Mouse (Mus musculus): ENCODE results near the gene Tead3. TPM values are rescaled to one million over a fixed set of nuclear protein-coding genes. Genes with fewer than 3 reads are reported as not detected.

Tead3 gene
- polyA plus RNA-seq, 1 experiment from 2014 or later, result 15.4 TPM

- Histone ChIP-seq H3K9ac (peak overlapping the region; percentile 76), H3K9me3 (no peaks in the 10 kb centered on the region), H3K27ac (peak overlapping the region; percentile 98), H3K27me3 (no peaks in the 10 kb centered on the region), H3K4me3 (peak overlapping the region; percentile 90), H3K36me3 (no peaks in the 10 kb centered on the region), H3K4me1 (peaks cover 37% of the 10 kb centered on the region), H3K4me2 (replicated peaks) (peak overlapping the region; percentile 93)
- no peak for ATAC-seq (ENCODE audit: low FRiP score, low read depth)
- WGBS, result 18% methylated on average over 11 of the region's 11 CpGs
Measured at GRCm38 (mm10) chr17:28352018-28352417, 1.4 kb upstream of the Tead3 start.

GRCm38 (mm10) chr17:28351353-28351890, 805 bp upstream of the Tead3 start:
- peak overlapping the region; percentile 76 for H3K9ac ChIP-seq
- peak overlapping the region; percentile 98 for H3K27ac ChIP-seq
- peaks cover 43% of the 10 kb centered on the region for H3K4me1 ChIP-seq
- H3K36me3 ChIP-seq, result no peaks in the 10 kb centered on the region
- 1% methylated on average over 29 of the region's 29 CpGs for WGBS
- H3K4me2 ChIP-seq (replicated peaks), result peak overlapping the region; percentile 93
- peak; percentile 4; the same call in 1 of the 2 replicates for ATAC-seq (ENCODE audit: low FRiP score, low read depth)
- no peaks in the 10 kb centered on the region for H3K27me3 ChIP-seq
- H3K9me3 ChIP-seq, result no peaks in the 10 kb centered on the region
- peak overlapping the region; percentile 90 for H3K4me3 ChIP-seq

- Histone ChIP-seq H3K9ac (peak overlapping the region; percentile 99), H3K27me3 (no peaks in the 10 kb centered on the region), H3K36me3 (no peaks in the 10 kb centered on the region), H3K4me3 (peak overlapping the region; percentile 90), H3K27ac (peak overlapping the region; percentile 97), H3K4me2 (replicated peaks) (peak overlapping the region; percentile 93), H3K9me3 (no peaks in the 10 kb centered on the region), H3K4me1 (peaks cover 57% of the 10 kb centered on the region)
- under 1% methylated on average over 53 of the region's 54 CpGs for WGBS
- peak; percentile 34; the same call in 1 of the 2 replicates for ATAC-seq (ENCODE audit: low FRiP score, low read depth)
Measured at GRCm38 (mm10) chr17:28349901-28350465, 634 bp downstream of the Tead3 start.

- H3K36me3 ChIP-seq, result no peaks in the 10 kb centered on the region
- peaks cover 63% of the 10 kb centered on the region for H3K4me1 ChIP-seq
- H3K4me3 ChIP-seq, result peak overlapping the region; percentile 90
- no peaks in the 10 kb centered on the region for H3K27me3 ChIP-seq
- peak overlapping the region; percentile 93 for H3K4me2 ChIP-seq (replicated peaks)
- H3K9ac ChIP-seq, result peak overlapping the region; percentile 99
- WGBS, result 8% methylated on average over 13 of the region's 13 CpGs
- no peak for ATAC-seq (ENCODE audit: low FRiP score, low read depth)
- no peaks in the 10 kb centered on the region for H3K9me3 ChIP-seq
- H3K27ac ChIP-seq, result peak overlapping the region; percentile 97
Measured at GRCm38 (mm10) chr17:28349264-28349880, 1.2 kb downstream of the Tead3 start.

- no peaks in the 10 kb centered on the region for H3K36me3 ChIP-seq
- 38% methylated on average over 6 of the region's 6 CpGs for WGBS
- no peaks in the 10 kb centered on the region for H3K9me3 ChIP-seq
- no peaks in the 10 kb centered on the region for H3K27me3 ChIP-seq
- H3K4me2 ChIP-seq (replicated peaks), result peak overlapping the region; percentile 93
- peak overlapping the region; percentile 99 for H3K9ac ChIP-seq
- peak overlapping the region; percentile 90 for H3K4me3 ChIP-seq
- no peak for ATAC-seq (ENCODE audit: low FRiP score, low read depth)
- peaks cover 75% of the 10 kb centered on the region for H3K4me1 ChIP-seq
- H3K27ac ChIP-seq, result no peak overlapping the region
Measured at GRCm38 (mm10) chr17:28348211-28348610, 2.4 kb downstream of the Tead3 start.

- Histone ChIP-seq H3K27me3 (no peaks in the 10 kb centered on the region), H3K4me2 (replicated peaks) (peak overlapping the region; percentile 93), H3K4me3 (no peak overlapping the region), H3K9ac (no peak overlapping the region; the same call in 1 of the 2 replicates), H3K27ac (0 out of 2 replicates have a peak overlapping the region, but pooled peaks have one; percentile 39), H3K9me3 (no peaks in the 10 kb centered on the region), H3K4me1 (peaks cover 83% of the 10 kb centered on the region), H3K36me3 (no peaks in the 10 kb centered on the region)
- no peak for ATAC-seq (ENCODE audit: low FRiP score, low read depth)
- 82% methylated on average over 10 of the region's 10 CpGs for whole genome bisulfite sequencing
Measured at GRCm38 (mm10) chr17:28347327-28347726, 3.3 kb downstream of the Tead3 start.

- WGBS, result 3% methylated on average over 10 of the region's 10 CpGs
- H3K4me1 ChIP-seq, result peaks cover 86% of the 10 kb centered on the region
Measured at GRCm38 (mm10) chr17:28345882-28346281, 4.7 kb downstream of the Tead3 start.

GRCm38 (mm10) chr17:28345271-28345721, 5.3 kb downstream of the Tead3 start:
- peak overlapping the region; percentile 61 for H3K4me2 ChIP-seq (replicated peaks)
- H3K9me3 ChIP-seq, result no peaks in the 10 kb centered on the region
- ATAC-seq (ENCODE audit: low FRiP score, low read depth), result no peak
- 12% methylated on average over 8 of the region's 8 CpGs for WGBS
- H3K9ac ChIP-seq, result peak overlapping the region; percentile 53; the same call in 1 of the 2 replicates
- H3K27me3 ChIP-seq, result no peaks in the 10 kb centered on the region
- H3K27ac ChIP-seq, result peak overlapping the region; percentile 86
- H3K4me1 ChIP-seq, result peaks cover 92% of the 10 kb centered on the region
- H3K36me3 ChIP-seq, result peaks cover 9% of the 10 kb centered on the region
- peak overlapping the region; percentile 22 for H3K4me3 ChIP-seq

More at GRCm38 (mm10) chr17:28345882-28346281, 4.7 kb downstream of the Tead3 start:
- Histone ChIP-seq H3K36me3 (0 out of 2 replicates have a peak, but pooled peaks cover 3% of the 10 kb centered on the region), H3K4me2 (replicated peaks) (peak overlapping the region; percentile 61), H3K9ac (peak overlapping the region; percentile 53), H3K9me3 (no peaks in the 10 kb centered on the region), H3K27me3 (no peaks in the 10 kb centered on the region), H3K4me3 (peak overlapping the region; percentile 22), H3K27ac (peak overlapping the region; percentile 86)
- peak; percentile 15; the same call in 1 of the 2 replicates for ATAC-seq (ENCODE audit: low FRiP score, low read depth)

GRCm38 (mm10) chr17:28344670-28345069, 5.9 kb downstream of the Tead3 start:
- no peak for ATAC-seq (ENCODE audit: low FRiP score, low read depth)
- Histone ChIP-seq H3K36me3 (peaks cover 15% of the 10 kb centered on the region), H3K4me1 (peaks cover 92% of the 10 kb centered on the region), H3K9me3 (no peaks in the 10 kb centered on the region), H3K4me2 (replicated peaks) (peak overlapping the region; percentile 61), H3K4me3 (no peak overlapping the region), H3K9ac (peak overlapping the region; percentile 53; the same call in 1 of the 2 replicates), H3K27me3 (no peaks in the 10 kb centered on the region), H3K27ac (peak overlapping the region; percentile 86; the same call in 1 of the 2 replicates)
- WGBS, result 47% methylated on average over 3 of the region's 3 CpGs

- no peaks in the 10 kb centered on the region for H3K9me3 ChIP-seq
- peaks cover 20% of the 10 kb centered on the region for H3K36me3 ChIP-seq
- ATAC-seq (ENCODE audit: low FRiP score, low read depth), result no peak
- H3K27me3 ChIP-seq, result no peaks in the 10 kb centered on the region
- peak overlapping the region; percentile 61 for H3K4me2 ChIP-seq (replicated peaks)
- H3K4me1 ChIP-seq, result peaks cover 88% of the 10 kb centered on the region
- H3K4me3 ChIP-seq, result no peak overlapping the region
- H3K9ac ChIP-seq, result peak overlapping the region; percentile 53
- H3K27ac ChIP-seq, result peak overlapping the region; percentile 22; the same call in 1 of the 2 replicates
- 32% methylated on average over 4 of the region's 4 CpGs for whole genome bisulfite sequencing
Measured at GRCm38 (mm10) chr17:28344050-28344607, 6.5 kb downstream of the Tead3 start.

- Histone ChIP-seq H3K9me3 (no peaks in the 10 kb centered on the region), H3K4me2 (replicated peaks) (peak overlapping the region; percentile 60), H3K4me1 (peaks cover 58% of the 10 kb centered on the region), H3K27ac (peak overlapping the region; percentile 40; the same call in 1 of the 2 replicates), H3K4me3 (peak overlapping the region; percentile 25), H3K9ac (peak overlapping the region; percentile 58), H3K27me3 (no peaks in the 10 kb centered on the region), H3K36me3 (peaks cover 48% of the 10 kb centered on the region)
- 6% methylated on average over 26 of the region's 26 CpGs for WGBS
- ATAC-seq (ENCODE audit: low FRiP score, low read depth), result peak; percentile 71
Measured at GRCm38 (mm10) chr17:28341091-28341490, 9.5 kb downstream of the Tead3 start.
